Mouse (Mus musculus) forebrain, embryonic 14.5 days (tissue): ENCODE results near the gene Hist1h4j. TPM values are rescaled to one million over a fixed set of nuclear protein-coding genes. Genes with fewer than 3 reads are reported as not detected.
A peak's percentile ranks its signal among the peaks of the same experiment; 100 is the strongest.

Source experiments
- ATAC-seq: fragments of 200-750 bp; cut with Nextera tagmentation; 2 replicates; pipeline ENCODE4 v1.8.0; 2017; ENCODE audit warnings: mild to moderate bottlenecking, moderate library complexity
- DNase-seq: peaks from one replicate; pipeline ENCODE4 v3.0.0-alpha.2; 2015; ENCODE audit warnings: low spot score
- H3K27ac ChIP-seq: fragments of 300-500 bp; sonication (generic); 2 replicates; pipeline ENCODE4 v1.5.1; 2014; ENCODE audit warnings: low read depth, mild to moderate bottlenecking, control low read depth, low read length, moderate library complexity
- H3K27me3 ChIP-seq: fragments of 300-500 bp; sonication (generic); replicated peaks from 2 replicates; pipeline ENCODE4 v1.6.1; 2014; ENCODE audit warnings: low read length, control low read depth, mixed read lengths; ENCODE audit not compliant: control insufficient read depth, insufficient read depth
- H3K36me3 ChIP-seq: fragments of 300-500 bp; sonication (generic); 2 replicates; pipeline ENCODE4 v1.6.1; 2014; ENCODE audit warnings: low read length, control low read depth; ENCODE audit not compliant: control insufficient read depth, insufficient read depth
- H3K4me1 ChIP-seq: fragments of 300-500 bp; sonication (generic); 2 replicates; pipeline ENCODE4 v1.6.1; 2014; ENCODE audit warnings: antibody characterized with exemption, low read length, control low read depth; ENCODE audit not compliant: control insufficient read depth, insufficient read depth
- H3K4me2 ChIP-seq: fragments of 300-500 bp; sonication (generic); 2 replicates; pipeline ENCODE4 v1.6.1; 2014; ENCODE audit warnings: mild to moderate bottlenecking, control low read depth, low read length
- H3K4me3 ChIP-seq: fragments of 300-500 bp; sonication (generic); 2 replicates; pipeline ENCODE4 v1.5.1; 2014; ENCODE audit warnings: low read depth, low read length, control low read depth
- H3K9ac ChIP-seq: fragments of 300-500 bp; sonication (generic); 2 replicates; pipeline ENCODE4 v1.6.1; 2014; ENCODE audit warnings: mild to moderate bottlenecking, low read length, control low read depth, moderate library complexity
- H3K9me3 ChIP-seq: fragments of 300-500 bp; sonication (generic); replicated peaks from 2 replicates; pipeline ENCODE4 v1.6.1; 2016; ENCODE audit warnings: low read length, control low read depth, mixed read lengths; ENCODE audit not compliant: control insufficient read depth
- WGBS: fragments of 180-500 bp; shearing (Covaris S2); extraction: QIAGEN DNeasy Blood & Tissue Kit; methylation state at CpG from one replicate; pipeline ENCODE4 v1.1.7; 2014; 5-methylcytosine and 5-hydroxymethylcytosine counted together
- microRNA-seq: library from miRNA; unstranded; fragments of <30 nt; microRNA quantifications from one replicate; pipeline ENCODE4, GENCODE M21; 2016
- polyA plus RNA-seq: library from polyadenylated mRNA; unstranded; fragments of >200 nt; fragmentation: Nextera tagmentation; extraction: Ambion mirVana; gene quantifications from 2 replicates; pipeline ENCODE4 v1.2.1, GENCODE M21; 2014

Gene Hist1h4j
- polyA plus RNA-seq, 1 experiment from 2014 or later = 1.7 TPM

- Histone ChIP-seq H3K36me3 (no peaks in the 10 kb centered on the region), H3K4me2 (peak overlapping the region; percentile 67), H3K4me1 (peaks cover 39% of the 10 kb centered on the region), H3K9ac (peak overlapping the region; percentile 49; the same call in 1 of the 2 replicates), H3K9me3 (no peaks in the 10 kb centered on the region), H3K27me3 (no peaks in the 10 kb centered on the region), H3K4me3 (no peak overlapping the region), H3K27ac (peak overlapping the region; percentile 84)
- ATAC-seq (no peak), DNase-seq (no peak)
- WGBS = 19% methylated on average over 6 of the region's 6 CpGs
These were observed 49.4 kb downstream of the Hist1h4j start for GRCm38 (mm10) chr13:21784311-21784710.

Small RNA genes within 50 kb of the gene (microRNA-seq; reads per million reads assigned to microRNA genes)
- gene Gm44357 (not detected), gene Gm44367 (not detected), gene Gm44454 (not detected)

Other genes starting within 250 kb of the Hist1h4j start
- gene AK157302, start 239.8 kb upstream of the Hist1h4j start, polyA plus RNA-seq = 0.36 and 0.78 TPM in 2 replicates
- 5.1 and 6.2 TPM in 2 replicates for gene Gm11273, start 233.6 kb upstream of the Hist1h4j start, polyA plus RNA-seq
- gene Zkscan8, start 203.9 kb upstream of the Hist1h4j start, polyA plus RNA-seq = 7.3 and 8.6 TPM in 2 replicates
- gene Olfr1366, start 192.3 kb upstream of the Hist1h4j start, polyA plus RNA-seq = 0.10 and 0.20 TPM in 2 replicates
- not detected in 2 replicates for gene Olfr1535, start 175.2 kb upstream of the Hist1h4j start, polyA plus RNA-seq
- not detected in 2 replicates for gene Olfr1364, start 153.3 kb upstream of the Hist1h4j start, polyA plus RNA-seq
- gene Olfr1362, start 121.0 kb upstream of the Hist1h4j start, polyA plus RNA-seq = not detected in 2 replicates
- not detected in 2 replicates for gene Olfr11, start 92.5 kb upstream of the Hist1h4j start, polyA plus RNA-seq
- not detected in 2 replicates for gene Olfr1361, start 71.7 kb upstream of the Hist1h4j start, polyA plus RNA-seq
- gene Olfr1360, start 57.7 kb upstream of the Hist1h4j start, polyA plus RNA-seq = not detected in 2 replicates
- gene Olfr1359, start 37.0 kb upstream of the Hist1h4j start, polyA plus RNA-seq = not detected in 2 replicates
- gene Hist1h2bl, start 18.9 kb upstream of the Hist1h4j start, polyA plus RNA-seq = 3.7 and 4.2 TPM in 2 replicates
- 13.2 and 45.9 TPM in 2 replicates for gene Hist1h2ai, start 18.6 kb upstream of the Hist1h4j start, polyA plus RNA-seq
- 7.3 and 11.0 TPM in 2 replicates for gene Hist1h3h, start 17.4 kb upstream of the Hist1h4j start, polyA plus RNA-seq
- 2.5 and 3.9 TPM in 2 replicates for gene Hist1h2bm, start 13.0 kb upstream of the Hist1h4j start, polyA plus RNA-seq
- gene Hist1h4k, start 15.4 kb downstream of the Hist1h4j start, polyA plus RNA-seq = 2.7 and 4.6 TPM in 2 replicates
- gene Hist1h2ak, start 18.8 kb downstream of the Hist1h4j start, polyA plus RNA-seq = 3.4 and 10.8 TPM in 2 replicates
- 0.90 and 2.5 TPM in 2 replicates for gene Hist1h2bn, start 19.1 kb downstream of the Hist1h4j start, polyA plus RNA-seq
- 11.0 and 11.1 TPM in 2 replicates for gene Hist1h1b, start 45.6 kb downstream of the Hist1h4j start, polyA plus RNA-seq
- 108 and 166 TPM in 2 replicates for gene Hist1h3i, start 48.3 kb downstream of the Hist1h4j start, polyA plus RNA-seq
- gene Hist1h2an, start 52.2 kb downstream of the Hist1h4j start, polyA plus RNA-seq = 6.6 TPM in 1 of 2 replicates, not detected in the other
- 0.84 and 1.5 TPM in 2 replicates for gene Hist1h2bp, start 52.4 kb downstream of the Hist1h4j start, polyA plus RNA-seq
- 9.2 and 17.1 TPM in 2 replicates for gene Hist1h2bq, start 75.1 kb downstream of the Hist1h4j start, polyA plus RNA-seq
- gene Hist1h2ao, start 75.4 kb downstream of the Hist1h4j start, polyA plus RNA-seq = not detected in 2 replicates
- gene Hist1h4m, start 76.7 kb downstream of the Hist1h4j start, polyA plus RNA-seq = not detected in 2 replicates
- 4.6 and 16.7 TPM in 2 replicates for gene Hist1h4n, start 97.1 kb downstream of the Hist1h4j start, polyA plus RNA-seq
- gene Hist1h2ap, start 98.4 kb downstream of the Hist1h4j start, polyA plus RNA-seq = 2,010 and 3,186 TPM in 2 replicates
- 9.4 and 17.8 TPM in 2 replicates for gene Hist1h2br, start 98.7 kb downstream of the Hist1h4j start, polyA plus RNA-seq
- 28.3 and 34.9 TPM in 2 replicates for gene Zfp184, start 210.0 kb downstream of the Hist1h4j start, polyA plus RNA-seq
- gene Pom121l2, start 246.1 kb downstream of the Hist1h4j start, polyA plus RNA-seq = 0.14 TPM in 1 of 2 replicates, not detected in the other